Mouse (Mus musculus): ENCODE measurements around the gene Dpy19l3.

Gene Dpy19l3

DNA sequence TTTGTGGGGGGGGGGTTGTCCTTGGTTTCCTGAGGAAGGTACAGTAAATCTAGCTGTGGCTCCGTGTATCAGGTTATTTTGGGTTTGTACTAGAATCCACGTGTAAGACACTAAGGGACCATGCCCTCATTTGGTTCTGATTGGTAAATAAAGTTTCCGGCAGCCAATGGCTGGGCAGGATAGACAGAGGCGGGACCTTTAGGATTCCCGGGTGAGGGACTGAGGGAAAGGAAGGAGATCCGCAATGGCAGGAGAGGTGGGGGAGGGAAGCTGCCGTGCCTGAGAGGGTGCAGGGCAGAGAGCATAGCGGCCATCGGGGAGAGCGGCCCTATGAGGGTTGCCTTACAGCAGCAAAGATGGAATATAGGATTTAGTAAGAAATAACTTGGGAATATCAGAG is 67.0 kb downstream of the Dpy19l3 start:
- peak in 1 of 2 experiments; percentile 34 for DNase-seq

DNA sequence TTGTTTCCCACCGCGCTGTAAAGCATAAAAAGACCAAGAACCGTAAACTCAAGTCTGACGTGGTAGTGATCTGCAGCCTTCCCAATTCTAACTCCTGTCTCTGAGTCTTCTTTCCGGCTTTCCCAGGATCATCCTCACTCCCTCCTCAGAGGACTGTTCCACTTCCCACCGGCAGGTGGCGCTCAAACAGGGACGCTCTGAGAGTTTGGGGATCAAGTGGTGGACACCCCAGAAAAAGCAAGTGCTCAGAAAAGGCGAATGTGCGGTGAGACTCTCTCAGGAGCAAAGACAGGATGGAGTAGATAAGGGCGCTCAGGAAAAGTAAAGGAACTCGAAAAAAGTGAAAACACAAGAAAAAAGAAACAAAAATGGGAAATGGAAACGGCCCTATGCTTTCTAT is 67.5 kb downstream of the Dpy19l3 start:
- peak; percentile 73 to 81 for DNase-seq

DNA sequence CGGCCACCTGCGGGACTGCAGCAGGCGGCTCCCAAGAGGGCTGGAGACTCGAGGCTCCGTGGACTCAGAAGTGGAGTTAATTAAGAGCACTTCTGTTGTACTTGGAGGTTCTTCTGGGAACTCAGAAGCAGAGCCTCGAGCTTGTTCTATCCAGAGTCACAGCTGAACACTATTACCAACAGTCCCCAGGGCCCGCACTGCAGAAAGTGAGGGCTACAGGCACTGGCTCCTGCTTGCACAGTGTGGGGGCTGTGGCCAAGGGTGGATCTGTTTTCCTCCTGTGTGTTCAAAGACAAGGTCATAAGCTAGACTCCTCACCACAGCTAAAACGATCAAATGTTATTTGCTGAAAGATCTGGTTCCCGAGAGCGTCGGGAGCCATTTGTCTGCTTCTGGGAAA is 68.0 kb downstream of the Dpy19l3 start:
- DNase-seq, result no peak

DNA sequence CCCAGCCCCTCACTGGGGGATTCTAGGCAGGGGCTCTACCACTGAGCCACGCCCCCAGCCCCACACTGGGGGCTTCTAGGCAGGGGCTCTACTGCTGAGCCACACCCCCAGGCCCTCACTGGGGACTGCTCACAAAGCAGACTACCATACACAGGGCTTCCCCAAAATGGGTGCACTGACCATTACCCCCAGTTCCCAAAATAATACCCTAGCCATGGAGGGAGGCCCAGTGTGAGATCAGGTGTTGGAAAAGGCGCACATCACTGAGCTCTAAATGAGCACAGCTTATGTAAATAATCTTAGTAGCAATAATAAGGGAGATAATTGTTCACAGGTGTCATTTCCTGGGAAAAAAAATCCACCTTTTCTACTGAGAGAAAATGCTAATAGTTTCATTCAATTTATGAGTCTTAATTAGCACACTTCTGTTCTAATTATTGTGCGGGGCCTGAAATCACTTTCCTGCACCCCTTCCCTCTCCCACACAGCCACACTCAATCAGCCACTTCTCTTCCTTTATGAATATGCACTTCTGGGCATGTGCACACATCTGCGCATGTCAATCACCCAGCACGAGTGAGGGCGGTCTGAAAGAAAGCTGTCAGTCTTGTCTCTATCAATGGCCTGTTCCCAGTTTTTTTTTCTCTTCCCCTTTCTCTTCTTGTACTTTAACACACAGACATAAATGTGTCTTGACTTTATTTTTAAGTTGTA is 70.7 kb downstream of the Dpy19l3 start:
- no peak for DNase-seq

DNA sequence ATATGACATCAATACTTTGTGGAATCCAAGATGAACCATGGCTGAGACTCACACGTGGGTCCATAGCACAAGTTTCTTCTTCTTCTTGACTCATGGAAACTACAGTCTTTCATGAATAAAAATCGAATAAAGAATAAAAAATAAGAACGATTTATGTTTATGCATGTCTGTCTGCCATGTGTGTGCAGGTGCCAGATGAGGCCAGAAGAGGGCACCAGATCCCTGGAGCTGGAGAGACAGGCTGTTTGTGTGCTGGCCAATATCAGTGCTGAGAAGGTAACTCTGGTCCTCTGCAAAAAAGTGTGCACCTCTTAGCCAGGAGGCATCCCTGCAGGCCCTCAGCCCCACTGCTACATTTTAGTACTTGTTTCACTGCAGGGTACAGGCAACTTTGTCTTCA is 72.7 kb downstream of the Dpy19l3 start:
- no peak for DNase-seq

DNA sequence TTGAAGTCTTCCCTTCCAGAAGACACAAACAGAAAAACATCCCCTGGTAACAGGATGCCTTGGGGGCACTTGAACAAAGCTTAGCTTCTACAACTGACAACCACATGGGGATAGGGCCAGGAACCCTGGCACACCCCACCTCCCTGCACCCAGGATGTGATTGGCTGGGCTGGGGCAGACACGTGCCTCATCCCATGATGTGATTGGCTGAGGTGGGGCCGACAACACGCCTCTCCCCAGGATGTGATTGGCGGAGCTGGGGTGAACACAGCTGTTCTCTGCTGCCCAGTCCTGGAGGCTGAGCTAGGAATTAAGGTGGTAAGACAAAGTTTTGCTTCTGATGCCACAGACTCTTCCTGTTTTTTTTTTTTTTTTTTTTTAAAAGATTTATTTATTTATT is 75.3 kb downstream of the Dpy19l3 start:
- no peak for DNase-seq

DNA sequence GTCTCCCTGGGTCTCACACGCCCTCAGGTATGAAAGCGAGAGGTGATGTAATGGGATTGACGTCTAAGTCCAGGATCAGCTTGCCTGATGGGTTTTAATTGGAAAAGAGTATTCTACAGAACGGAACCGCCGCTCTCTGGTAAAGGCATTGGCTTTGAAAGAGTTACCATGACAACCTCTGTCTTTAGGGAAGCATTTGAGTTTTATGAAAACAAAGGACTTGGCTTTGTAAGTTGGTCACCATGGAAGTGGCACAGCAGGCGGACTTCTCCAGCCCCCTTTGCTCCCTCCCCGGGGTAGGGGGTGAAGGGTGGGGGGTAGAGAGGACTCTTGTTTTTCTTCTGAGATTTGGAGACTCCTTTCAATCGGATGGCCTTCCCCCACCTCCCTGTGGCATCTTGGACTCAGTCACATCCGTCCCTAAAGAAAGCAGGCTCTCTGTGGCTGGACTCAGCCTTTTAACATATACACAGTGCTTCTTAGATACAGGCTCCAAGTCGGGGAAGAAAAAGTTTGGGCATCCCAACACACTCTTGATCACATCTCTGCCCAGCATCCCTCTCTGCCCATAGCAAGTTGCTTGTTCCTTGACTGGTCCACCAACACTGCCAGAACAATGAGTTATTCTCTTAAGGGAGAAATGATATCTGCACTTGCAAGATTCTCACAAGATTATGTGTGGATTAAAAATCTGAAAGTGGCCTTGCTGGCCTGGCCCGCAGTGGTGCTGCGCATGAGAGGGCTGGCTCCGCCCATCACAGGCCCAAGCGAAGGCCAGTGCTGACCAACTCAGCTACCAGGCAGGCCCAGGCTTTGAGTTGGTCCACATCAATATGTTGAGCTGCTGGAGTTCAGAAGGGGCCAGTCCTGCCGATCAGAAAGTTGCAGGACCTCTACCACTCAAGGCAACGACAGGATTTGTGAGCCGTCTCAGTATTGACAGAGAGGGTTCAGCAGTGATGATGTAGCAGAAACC is 85.9 kb downstream of the Dpy19l3 start:
- DNase-seq, result peak in 1 of 2 experiments; percentile 14

DNA sequence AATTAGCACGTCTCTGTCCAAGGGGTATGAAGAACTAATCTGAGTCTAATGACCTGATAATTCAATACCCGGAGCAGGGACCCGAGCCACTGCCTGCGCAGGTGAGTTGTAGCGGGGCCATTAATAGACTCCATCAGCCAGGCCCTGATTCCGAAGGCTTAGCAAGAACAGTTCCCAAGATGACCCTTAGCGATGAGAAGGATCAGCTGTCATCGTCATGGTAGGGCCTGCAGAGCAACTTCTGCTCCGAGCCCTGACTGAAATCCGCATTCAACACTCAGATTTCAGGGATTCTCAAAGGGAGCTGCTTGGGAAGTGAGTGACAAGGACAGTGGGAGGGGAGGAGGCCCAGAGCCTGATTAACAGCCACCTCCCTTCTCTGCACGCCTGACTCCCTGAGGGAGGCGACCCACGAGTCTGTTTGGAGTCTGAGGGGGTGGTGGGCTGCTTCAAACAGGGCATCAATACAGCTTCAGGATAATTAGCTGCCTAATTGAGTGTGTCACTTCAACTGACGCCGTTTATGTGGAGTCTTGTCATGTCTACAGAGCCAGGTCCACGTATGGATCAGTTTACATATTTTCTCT is 90.4 kb downstream of the Dpy19l3 start:
- no peak for DNase-seq

DNA sequence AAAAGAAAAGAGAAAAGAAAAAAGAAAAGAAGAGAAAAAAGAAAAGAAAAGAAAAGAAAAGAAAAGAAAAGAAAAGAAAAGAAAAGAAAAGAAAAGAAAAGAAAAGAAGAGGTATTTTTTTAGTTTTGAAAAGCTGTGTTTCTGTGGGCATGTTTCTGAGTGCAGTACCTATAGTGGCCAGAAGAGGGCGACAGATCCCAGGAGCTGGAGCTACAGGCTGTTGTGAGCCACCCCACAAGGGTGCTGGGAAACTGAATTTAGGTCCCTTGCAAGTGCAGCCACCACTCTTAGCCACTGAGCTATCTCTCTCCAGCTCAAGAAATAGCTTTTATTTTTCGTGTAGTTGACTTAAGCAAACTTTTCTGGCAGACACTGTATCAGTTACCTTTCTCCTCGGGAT is 95.1 kb downstream of the Dpy19l3 start:
- peak in 1 of 2 experiments; percentile 35 for DNase-seq

DNA sequence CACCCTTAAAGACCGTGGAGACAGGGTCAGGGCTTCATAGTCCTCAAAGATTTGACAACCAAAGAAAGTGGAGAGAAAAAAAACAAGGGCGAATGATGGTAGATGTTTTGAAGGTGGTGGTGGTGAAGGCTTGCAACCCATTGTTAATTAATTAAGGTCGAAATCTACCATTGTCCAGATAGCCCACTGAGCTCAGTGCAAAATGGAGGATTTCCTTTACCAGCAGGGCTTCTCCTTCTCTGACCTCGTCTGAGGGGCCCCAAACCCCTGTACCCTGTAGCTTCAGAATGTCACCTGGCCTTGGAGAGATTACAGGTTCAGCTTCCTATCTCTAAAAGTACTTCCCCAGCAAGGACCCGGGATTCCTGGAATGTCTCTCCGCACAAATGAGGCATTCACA is 96.4 kb downstream of the Dpy19l3 start:
- DNase-seq, result no peak

DNA sequence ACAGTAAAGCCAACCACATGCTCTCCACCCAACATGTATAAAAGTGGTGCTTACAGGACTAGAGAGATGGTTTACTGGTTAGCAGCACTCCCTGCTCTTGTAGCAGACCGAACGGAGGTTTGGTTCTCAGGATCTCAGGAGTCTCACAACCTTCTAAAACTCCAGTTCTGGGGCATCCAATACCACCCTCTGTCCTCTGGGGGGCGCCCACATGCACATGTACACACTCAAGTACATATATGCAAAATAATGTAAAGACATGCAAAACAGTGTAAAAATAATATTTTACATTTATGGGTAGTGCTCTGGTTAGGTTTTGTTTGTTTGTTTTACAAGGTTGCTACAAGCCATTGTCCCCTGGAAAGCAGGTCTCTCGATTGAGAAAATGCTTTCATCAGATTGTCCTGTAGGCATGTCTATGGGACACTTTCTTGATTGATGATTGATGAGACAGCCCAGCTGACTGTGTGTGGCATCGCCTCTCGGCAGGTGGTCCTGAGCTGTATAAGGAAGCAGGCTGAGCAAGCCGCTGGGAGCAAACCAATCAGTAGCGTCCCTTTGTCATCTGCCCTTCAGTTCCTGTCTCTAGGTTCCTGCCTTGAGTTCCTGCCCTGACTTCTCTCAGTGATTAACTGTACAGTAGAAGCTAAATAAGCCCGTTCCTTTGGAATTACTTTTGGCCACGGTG is 102.5 kb downstream of the Dpy19l3 start:
- no peak for DNase-seq

DNA sequence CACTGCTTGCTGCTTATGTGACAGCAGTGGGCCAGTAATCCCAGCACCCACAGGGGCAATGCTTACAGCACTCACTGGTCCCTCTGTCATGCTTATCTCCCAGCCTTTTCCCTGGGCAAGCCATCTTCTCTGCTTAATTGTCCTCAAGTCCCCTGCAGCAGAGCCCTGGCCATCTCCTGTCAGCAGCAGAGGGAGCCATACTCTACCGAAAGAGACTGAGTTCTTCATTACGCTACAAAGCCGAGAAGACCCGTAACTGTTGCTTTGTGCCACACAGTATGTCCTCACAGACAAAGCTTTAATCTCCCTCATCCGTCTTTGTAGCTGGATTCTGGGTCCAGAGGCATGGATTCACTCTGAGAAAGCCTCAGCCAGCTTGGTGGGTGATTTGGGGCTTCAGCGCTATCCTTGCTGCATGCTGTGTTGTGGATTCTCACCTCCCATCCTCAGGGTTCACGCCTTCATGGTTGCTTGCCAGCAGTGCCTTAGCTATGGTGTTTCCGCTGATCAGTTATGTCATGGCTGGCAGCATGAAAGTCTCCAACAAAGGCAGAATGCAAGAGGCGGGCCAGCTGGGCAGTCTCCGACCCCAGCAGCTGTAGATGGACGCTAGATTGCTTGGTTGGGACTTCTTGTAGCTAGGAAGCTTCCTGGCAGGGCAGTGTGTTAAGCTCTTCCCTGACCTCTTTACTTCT is 103.4 kb downstream of the Dpy19l3 start:
- peak; percentile 25 to 29 for DNase-seq

DNA sequence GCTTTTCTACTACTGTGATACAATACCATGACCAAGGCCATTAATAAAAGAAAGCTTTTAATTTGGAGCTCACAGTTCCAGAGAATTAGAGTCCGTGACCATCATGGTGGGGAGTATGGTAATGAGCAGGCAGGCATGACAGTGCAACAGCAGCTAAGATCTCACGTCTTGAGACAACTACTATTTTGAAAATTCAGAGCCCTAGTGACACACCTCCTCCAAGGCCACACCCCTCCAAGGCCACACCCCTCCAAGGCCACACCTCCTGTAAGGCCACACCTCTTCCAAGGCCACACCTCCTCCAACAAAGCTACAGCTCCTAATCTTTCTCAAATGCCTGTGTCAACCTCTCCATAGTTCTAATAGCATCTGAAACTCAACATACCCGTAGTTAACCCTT is 105.2 kb downstream of the Dpy19l3 start:
- peak in 1 of 2 experiments; percentile 37 for DNase-seq

DNA sequence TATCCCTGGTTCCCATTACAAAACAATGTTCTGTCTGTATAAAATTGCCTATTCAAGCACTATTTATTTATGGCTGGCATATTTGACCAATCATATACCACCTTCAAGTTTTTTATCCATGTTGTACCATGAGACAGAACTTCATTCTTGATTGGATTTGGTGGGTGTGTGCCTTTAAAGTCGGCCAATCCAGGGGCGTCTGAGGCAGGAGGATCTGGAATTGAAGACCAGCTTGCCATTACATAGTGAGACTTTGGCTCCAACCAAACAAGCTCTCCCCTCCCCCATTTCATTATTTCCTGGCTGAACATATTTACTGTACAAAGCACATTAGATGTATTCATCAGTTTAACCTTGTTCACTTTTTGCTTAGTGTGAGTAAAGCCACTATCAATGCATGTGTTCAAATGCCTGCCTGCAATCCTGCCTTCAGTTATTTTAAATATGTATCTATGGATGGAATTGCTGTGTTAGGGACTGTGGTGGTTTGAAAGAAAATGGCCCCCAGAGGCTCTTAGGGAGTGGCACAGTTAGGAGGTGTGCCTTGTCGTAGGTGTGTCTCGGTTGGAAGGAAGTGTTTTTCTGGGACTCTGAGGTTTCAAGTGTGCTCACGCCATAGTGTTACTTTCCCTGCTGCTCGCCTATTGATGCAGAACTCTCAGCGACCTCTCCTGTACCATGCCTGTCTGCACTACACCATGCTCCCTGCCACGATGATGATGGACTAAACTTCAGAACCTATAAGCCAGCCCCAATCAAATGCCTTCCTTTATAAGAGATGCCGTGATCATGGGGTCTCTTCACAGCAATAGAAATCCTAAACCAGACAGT is 105.8 kb downstream of the Dpy19l3 start:
- no peak for DNase-seq

DNA sequence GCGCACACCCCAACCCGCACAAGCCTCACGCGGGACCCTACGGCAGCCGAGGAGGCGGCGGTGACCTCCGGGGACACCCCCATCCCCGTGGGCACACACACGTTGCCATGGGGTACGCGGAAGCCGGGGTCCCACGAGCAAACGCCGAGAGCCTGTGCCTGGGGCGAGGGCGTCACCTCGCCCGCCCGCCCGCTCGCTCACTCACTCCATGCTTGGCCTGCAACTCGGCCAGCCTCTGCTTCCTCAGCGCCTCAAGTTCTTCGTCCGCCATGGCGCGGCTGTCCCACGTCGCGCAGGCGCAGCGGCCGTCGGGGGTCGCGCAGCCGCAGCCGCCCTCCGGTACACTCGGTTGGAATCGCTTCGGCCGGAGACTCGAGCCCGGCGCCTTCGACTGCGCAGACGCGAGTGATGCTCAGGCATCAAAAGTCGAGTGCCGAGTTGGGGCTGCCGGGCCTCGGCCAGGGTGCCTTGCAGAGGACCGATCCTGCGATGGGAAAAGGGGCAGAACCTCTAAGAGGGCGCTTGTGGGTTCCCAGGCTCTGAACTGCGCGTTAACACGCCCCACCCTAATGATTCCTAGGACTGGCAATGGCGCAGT is 107.1 kb downstream of the Dpy19l3 start, which contains the start of gene Pdcd5:
Gene Pdcd5 (minus strand): TSS at position 421 of the 598 bp plus-strand sequence.
- peak; percentile 98 for DNase-seq

DNA sequence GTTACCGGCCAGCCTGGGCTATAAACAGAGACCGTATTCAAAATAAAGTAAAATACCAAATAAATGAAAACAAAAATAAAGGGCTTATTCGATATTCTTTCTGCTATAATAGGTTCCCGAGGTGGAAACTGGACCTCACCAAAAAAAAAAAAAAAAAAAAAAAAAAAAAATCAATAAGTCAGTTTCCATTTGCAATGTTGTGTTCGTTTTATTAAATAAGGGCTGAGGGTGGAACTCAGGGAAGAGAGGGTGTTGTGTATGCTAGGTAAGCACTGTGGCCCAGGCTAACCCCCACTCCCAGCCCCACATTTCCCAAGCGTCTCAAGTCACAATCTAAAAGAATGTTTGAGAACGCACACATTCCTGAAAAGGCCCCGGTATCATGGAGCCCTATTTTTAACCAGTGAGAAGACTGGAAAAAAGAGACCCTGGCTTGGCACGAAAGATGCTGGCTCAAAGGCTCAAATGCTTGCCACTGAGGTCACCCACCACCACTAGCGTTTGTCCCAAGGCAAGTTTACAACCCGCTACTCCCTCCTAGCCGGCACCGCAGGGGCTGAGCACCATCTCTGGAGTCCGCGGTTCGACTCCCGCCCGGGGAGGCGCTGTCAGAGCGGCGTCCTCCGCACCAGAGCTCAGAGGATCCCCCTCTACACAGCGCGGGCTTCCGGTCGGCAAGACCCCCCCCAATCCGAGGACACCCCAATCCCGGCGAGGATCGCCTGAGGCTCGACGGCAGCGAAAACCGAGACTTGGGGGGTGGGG is 107.8 kb downstream of the Dpy19l3 start:
- peak; percentile 34 to 44 for DNase-seq

DNA sequence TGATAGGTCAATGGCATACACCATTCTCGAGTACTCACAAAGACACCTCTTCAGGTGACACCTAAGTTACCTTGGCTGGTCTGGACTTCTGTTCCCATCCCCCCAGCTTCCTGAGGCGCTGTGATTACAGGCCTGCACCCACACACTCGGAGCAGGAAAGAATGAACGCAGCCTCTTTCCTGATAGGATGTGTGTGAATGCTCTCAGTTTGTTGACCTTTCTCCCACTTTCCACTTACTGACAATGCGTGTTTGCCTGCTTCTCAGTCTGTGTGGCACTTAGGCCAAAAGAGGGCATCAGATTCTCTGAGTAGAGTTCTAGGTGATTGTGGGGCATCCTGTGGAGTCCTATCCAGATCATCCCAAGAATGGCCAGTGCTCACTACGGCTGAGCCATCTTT is 114.2 kb downstream of the Dpy19l3 start:
- DNase-seq, result no peak

DNA sequence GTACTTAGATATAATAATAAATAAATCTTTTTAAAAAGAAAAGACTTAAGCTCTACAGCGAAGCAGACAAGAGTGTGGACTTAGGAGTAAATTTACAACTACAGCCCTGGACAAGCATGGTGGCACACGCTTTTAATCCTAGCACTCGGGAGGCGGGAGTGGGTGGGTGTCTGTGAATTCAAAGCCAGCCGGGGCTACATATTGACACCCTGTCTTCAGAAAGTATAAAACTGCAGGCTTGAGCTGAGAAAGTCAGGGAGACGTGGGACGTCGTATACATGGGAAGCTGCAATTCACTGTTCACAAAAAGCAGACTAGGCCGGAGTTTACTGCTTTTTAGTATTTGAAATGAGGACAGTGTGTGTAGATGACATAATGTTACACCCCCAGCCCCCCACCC is 117.4 kb downstream of the Dpy19l3 start:
- no peak for DNase-seq

DNA sequence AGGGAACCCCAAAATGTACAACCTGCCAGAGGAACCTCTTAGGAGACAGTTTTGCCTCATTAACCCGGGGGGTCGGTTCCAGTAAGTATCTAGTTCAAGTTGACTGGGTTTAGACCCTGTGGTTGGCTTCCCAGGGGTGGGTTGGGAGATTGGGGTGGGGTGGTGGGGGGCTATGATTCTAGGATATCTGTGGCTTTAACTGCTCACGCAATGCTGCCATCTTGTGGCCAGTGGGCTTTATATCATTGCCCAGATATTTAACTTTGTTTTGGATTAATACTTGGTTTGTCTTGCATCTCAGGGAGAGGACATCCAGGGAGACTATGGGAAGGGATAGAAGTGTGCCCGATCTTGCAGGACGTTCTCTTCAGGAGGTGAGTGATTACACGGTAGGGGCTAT is 118.0 kb downstream of the Dpy19l3 start:
- DNase-seq, result peak; percentile 30 to 63

Data from cerebellum, postnatal 25 days (tissue).